In the genomic region with DNA sequence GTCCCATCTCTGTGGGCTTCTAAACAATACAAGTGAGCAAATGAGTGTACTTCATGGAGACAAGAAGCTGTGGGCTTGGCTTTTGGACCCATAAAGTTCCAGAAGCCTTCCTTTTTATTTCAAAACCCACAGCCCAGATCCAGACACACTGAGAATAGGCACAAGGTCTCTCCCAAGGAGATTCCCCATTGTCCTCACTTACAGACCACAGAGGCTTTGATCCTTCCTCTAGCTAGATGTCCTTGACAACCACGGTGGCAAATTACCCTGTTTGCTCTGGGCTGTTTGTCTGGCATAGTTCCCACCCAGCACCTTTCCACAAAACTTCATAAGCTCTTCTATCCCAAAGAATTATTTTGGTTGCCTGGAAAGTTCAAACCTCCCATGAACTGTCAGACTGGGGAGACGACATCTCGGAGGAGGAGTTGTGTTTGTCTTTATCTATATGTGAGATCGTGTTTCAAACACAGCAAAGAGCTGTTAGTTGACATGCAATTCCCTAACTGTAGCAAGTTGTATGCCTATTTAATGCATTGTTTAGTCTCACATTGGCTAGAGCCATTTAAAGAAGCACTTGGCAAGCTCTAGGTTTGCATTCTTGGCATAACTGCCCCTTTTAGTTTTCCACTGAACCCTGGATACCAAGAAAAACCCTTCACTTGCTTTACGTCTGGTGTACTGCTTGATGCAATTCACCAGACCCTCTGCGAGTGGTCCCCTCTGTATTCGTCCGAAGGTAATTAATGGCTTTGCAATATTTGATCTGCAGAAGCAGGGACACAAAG, we compare ENCODE assay signal across 14 mouse cellular contexts. TPM values are rescaled to one million over a fixed set of nuclear protein-coding genes. Genes with fewer than 3 reads are reported as not detected.
A peak's percentile ranks its signal among the peaks of the same experiment; 100 is the strongest.
DNase-seq lines count a peak whose midpoint lies in the region; ATAC-seq and TF ChIP-seq lines count a peak whose summit lies in the region.
"Had no signal": no experiment of that assay in that cellular context is flagged by ENCODE, and none has a peak within 500 bp of the region (broad histone marks: within the 10 kb centered on the region; RNA-seq: fewer than 3 reads in every experiment).

No protein-coding gene starts in this region.

- no peak for TF ChIP-seq POLR2A in lung, adult 2 months (IDR thresholded peaks at IDR 0.05; ENCODE audit: borderline replicate concordance, extremely low read depth, low read depth, low read length)

- TF ChIP-seq CTCF in lung, embryonic 14.5 days (IDR thresholded peaks at IDR 0.05; ENCODE audit: low read depth), result no peak
- no peak for TF ChIP-seq CTCF in lung, adult 2 months (IDR thresholded peaks at IDR 0.05; ENCODE audit: insufficient read depth, low read length)

- ATAC-seq in heart, embryonic 16.5 days (replicated peaks; ENCODE audit: extremely low read depth, insufficient read depth, low FRiP score), result peak; percentile 67; the same call in 1 of the 2 replicates
- ATAC-seq in lung, embryonic 14.5 days (ENCODE audit: insufficient read depth), result peak; percentile 94
- no peak for ATAC-seq in embryonic facial prominence, embryonic 13.5 days (ENCODE audit: insufficient number of reproducible peaks, insufficient read depth, low FRiP score, low TSS enrichment, low read depth)

- DNase-seq in embryo, embryonic 10.5 days (ENCODE audit: low spot score), result peak; percentile 26
- DNase-seq in embryo, embryonic 10 days (ENCODE audit: low spot score), result no peak
- no peak for DNase-seq in heart, adult 8-10 months (ENCODE audit: low spot score)
- DNase-seq in lung, embryonic 14.5 days, result peak; percentile 90
- DNase-seq in lung, adult 2 months, result no peak
- no peak for DNase-seq in B cell, adult 2 months
- DNase-seq: adrenal gland, postnatal 14 days; gastrocnemius, postnatal 10 days; thymus, postnatal 14 days had no signal

- peak overlapping the region; percentile 83 for H3K27ac ChIP-seq in heart, embryonic 16.5 days (ENCODE audit: low read length)
- H3K27ac ChIP-seq in lung, embryonic 14.5 days (ENCODE audit: low read depth), result peak overlapping the region; percentile 74
- H3K27ac ChIP-seq in embryonic facial prominence, embryonic 13.5 days, result peak overlapping the region; percentile 36
- H3K27ac ChIP-seq: forebrain, embryonic 10.5 days; limb, embryonic 12.5 days had no signal

- no peak overlapping the region for H3K4me3 ChIP-seq in heart, embryonic 16.5 days (ENCODE audit: low read length)
- H3K4me3 ChIP-seq in lung, embryonic 14.5 days (ENCODE audit: low read depth, low read length), result no peak overlapping the region
- H3K4me3 ChIP-seq in lung, adult 2 months (replicated peaks; ENCODE audit: extremely low read depth, low read depth, low read length), result no peak overlapping the region
- no peak overlapping the region for H3K4me3 ChIP-seq in embryonic facial prominence, embryonic 13.5 days
- H3K4me3 ChIP-seq: forebrain, embryonic 10.5 days; limb, embryonic 12.5 days had no signal

- H3K9me3 ChIP-seq in heart, embryonic 16.5 days (replicated peaks; ENCODE audit: control insufficient read depth, low read length), result no peaks in the 10 kb centered on the region
- no peaks in the 10 kb centered on the region for H3K9me3 ChIP-seq in lung, embryonic 14.5 days (ENCODE audit: low read depth, low read length)
- no peaks in the 10 kb centered on the region for H3K9me3 ChIP-seq in embryonic facial prominence, embryonic 13.5 days
- H3K9me3 ChIP-seq: forebrain, embryonic 10.5 days; limb, embryonic 12.5 days had no signal

- peaks cover 7% of the 10 kb centered on the region for H3K4me1 ChIP-seq in heart, embryonic 16.5 days (ENCODE audit: control insufficient read depth, insufficient read depth, low read length)
- H3K4me1 ChIP-seq in lung, embryonic 14.5 days (ENCODE audit: insufficient read depth), result peaks cover 8% of the 10 kb centered on the region; the same call in 1 of the 2 replicates
- no peaks in the 10 kb centered on the region for H3K4me1 ChIP-seq in lung, adult 2 months (ENCODE audit: control insufficient read depth, insufficient read depth, low read length)
- peaks cover 47% of the 10 kb centered on the region for H3K4me1 ChIP-seq in embryonic facial prominence, embryonic 13.5 days

- H3K9ac ChIP-seq in heart, embryonic 16.5 days (ENCODE audit: low read length), result no peak overlapping the region
- H3K9ac ChIP-seq in lung, embryonic 14.5 days, result no peak overlapping the region
- no peak overlapping the region for H3K9ac ChIP-seq in embryonic facial prominence, embryonic 13.5 days
- H3K9ac ChIP-seq: limb, embryonic 12.5 days had no signal

- peaks cover 6% of the 10 kb centered on the region for H3K36me3 ChIP-seq in heart, embryonic 16.5 days (ENCODE audit: control insufficient read depth, insufficient read depth)
- H3K36me3 ChIP-seq in lung, embryonic 14.5 days (ENCODE audit: insufficient read depth), result peaks cover 9% of the 10 kb centered on the region; the same call in 1 of the 2 replicates
- H3K36me3 ChIP-seq in embryonic facial prominence, embryonic 13.5 days, result no peaks in the 10 kb centered on the region; the same call in 1 of the 2 replicates
- H3K36me3 ChIP-seq: forebrain, embryonic 10.5 days; limb, embryonic 12.5 days had no signal

- WGBS in heart, embryonic 16.5 days, result 22% methylated on average over 8 of the region's 8 CpGs
- 8% methylated on average over 8 of the region's 8 CpGs for WGBS in lung, embryonic 14.5 days
- 32% methylated on average over 8 of the region's 8 CpGs for WGBS in lung, adult 2 months
- 15% methylated on average over 8 of the region's 8 CpGs for WGBS in embryonic facial prominence, embryonic 13.5 days

- H3K4me2 ChIP-seq in heart, embryonic 16.5 days (ENCODE audit: low read depth, low read length), result peak overlapping the region; percentile 11; the same call in 1 of the 2 replicates
- H3K4me2 ChIP-seq in lung, embryonic 14.5 days, result peak overlapping the region; percentile 23; the same call in 1 of the 2 replicates
- H3K4me2 ChIP-seq in embryonic facial prominence, embryonic 13.5 days, result peak overlapping the region; percentile 18; the same call in 1 of the 2 replicates
- H3K4me2 ChIP-seq: limb, embryonic 12.5 days had no signal

- no peaks in the 10 kb centered on the region for H3K27me3 ChIP-seq in heart, embryonic 16.5 days (ENCODE audit: control insufficient read depth, insufficient read depth, low read length)
- H3K27me3 ChIP-seq in lung, embryonic 14.5 days (ENCODE audit: insufficient read depth, low read length), result no peaks in the 10 kb centered on the region
- no peaks in the 10 kb centered on the region; the same call in 1 of the 2 replicates for H3K27me3 ChIP-seq in embryonic facial prominence, embryonic 13.5 days

RNA-seq across cellular contexts. Expression of a gene that starts 14.0 kb away (rescaled TPM):
- polyA plus RNA-seq in heart, embryonic 16.5 days (2015; fragmentation: Nextera tagmentation; extraction: Ambion mirVana), result 27.5 and 28.0 TPM in 2 replicates
- 1 to 10 TPM; 7.6 to 9.7 (median 8.2) TPM for total RNA-seq in heart, adult 8-10 months (2022)
- 77.2 and 80.4 TPM in 2 replicates for polyA plus RNA-seq in lung, embryonic 14.5 days (2014; fragmentation: Nextera tagmentation; extraction: Ambion mirVana)
- polyA plus RNA-seq in lung, adult 2 months (2012; rRNA removed), result 23.6 and 25.7 TPM in 2 replicates
- polyA plus RNA-seq in embryonic facial prominence, embryonic 13.5 days (2015; fragmentation: Nextera tagmentation; extraction: Ambion mirVana), result 70.6 and 74.3 TPM in 2 replicates
- total RNA-seq: monocyte, adult 5-6 weeks had no signal

Comparison
In these comparisons a context has a peak if more than half of its experiments do, and no peak if none do; other contexts are left out.
1. DNase-seq: peak in embryo, embryonic 10.5 days (single experiment) and lung, embryonic 14.5 days (single experiment); none in embryo, embryonic 10 days (single experiment), heart, adult 8-10 months (single experiment), lung, adult 2 months (single experiment) and B cell, adult 2 months (0 of 2).
2. Peak in every context shown above with its lines, with median percentiles within 50 percentile points of each other: H3K27ac ChIP-seq and H3K4me2 ChIP-seq.